Comparison of ENCODE assay signal across 10 mouse cellular contexts in the genomic region with DNA sequence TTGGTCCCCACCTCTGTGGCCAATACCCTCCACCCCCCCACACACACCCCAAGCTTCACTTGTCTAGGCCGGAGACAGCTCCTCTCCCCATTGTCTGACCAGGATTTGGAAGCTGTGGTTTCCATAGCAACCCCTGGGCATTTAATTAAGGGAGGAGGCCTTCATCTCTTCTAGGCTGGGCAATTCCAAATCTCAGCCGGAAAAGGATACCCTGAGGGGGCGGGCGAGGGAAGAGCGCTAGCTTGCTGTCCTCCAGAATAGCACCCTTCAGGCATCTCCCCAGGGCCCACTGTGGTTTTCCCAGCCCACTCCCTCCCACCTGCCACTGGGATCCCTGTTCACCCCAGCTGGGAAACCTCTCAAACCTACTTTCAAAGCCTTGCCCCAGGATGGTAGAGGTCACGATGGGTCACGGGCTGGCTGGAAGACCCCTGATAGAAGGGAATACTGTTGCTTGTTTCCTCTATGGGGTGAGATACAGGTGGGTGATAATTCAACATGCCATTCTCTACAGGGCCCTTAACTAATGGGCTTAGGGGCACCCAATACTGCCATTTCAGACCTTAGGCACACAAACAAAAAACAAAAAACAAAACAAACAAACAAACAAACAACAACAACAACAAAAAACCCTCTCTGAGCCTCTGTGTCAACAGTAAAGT. TPM values are rescaled to one million over a fixed set of nuclear protein-coding genes. Genes with fewer than 3 reads are reported as not detected.
DNase-seq lines count a peak whose midpoint lies in the region; ATAC-seq lines count a peak whose summit lies in the region.
"Had no signal": no experiment of that assay in that cellular context is flagged by ENCODE, and none has a peak within 500 bp of the region (broad histone marks: within the 10 kb centered on the region; RNA-seq: fewer than 3 reads in every experiment).

No protein-coding gene starts in this region.

- H3K9me3 ChIP-seq in heart, embryonic 16.5 days (replicated peaks; ENCODE audit: control insufficient read depth, low read length), result no peaks in the 10 kb centered on the region
- no peaks in the 10 kb centered on the region for H3K9me3 ChIP-seq in hindbrain, embryonic 12.5 days (replicated peaks)
- H3K9me3 ChIP-seq in neural tube, embryonic 11.5 days (ENCODE audit: control insufficient read depth, low read length), result no peaks in the 10 kb centered on the region
- H3K9me3 ChIP-seq: G1E had no signal

- H3K36me3 ChIP-seq in heart, embryonic 16.5 days (ENCODE audit: control insufficient read depth, insufficient read depth), result no peaks in the 10 kb centered on the region
- no peaks in the 10 kb centered on the region for H3K36me3 ChIP-seq in hindbrain, embryonic 12.5 days
- H3K36me3 ChIP-seq in neural tube, embryonic 11.5 days (ENCODE audit: control insufficient read depth, insufficient read depth, low read length), result no peaks in the 10 kb centered on the region
- H3K36me3 ChIP-seq: G1E had no signal

- no peak for ATAC-seq in heart, embryonic 16.5 days (replicated peaks; ENCODE audit: extremely low read depth, insufficient read depth, low FRiP score)
- ATAC-seq in hindbrain, embryonic 12.5 days (ENCODE audit: low FRiP score), result peak; percentile 71
- ATAC-seq in neural tube, embryonic 11.5 days (ENCODE audit: insufficient read depth, low FRiP score, low TSS enrichment), result no peak
- ATAC-seq in cerebellum, adult (ENCODE audit: insufficient number of reproducible peaks, low FRiP score, low TSS enrichment), result no peak

- peak overlapping the region; percentile 79 for H3K27ac ChIP-seq in heart, embryonic 16.5 days (ENCODE audit: low read length)
- peak overlapping the region; percentile 94 for H3K27ac ChIP-seq in brown adipose tissue, adult 24 weeks (replicated peaks; ENCODE audit: low read depth, low read length)
- peak overlapping the region; percentile 48; the same call in 1 of the 2 replicates for H3K27ac ChIP-seq in hindbrain, embryonic 12.5 days
- H3K27ac ChIP-seq in neural tube, embryonic 11.5 days (ENCODE audit: low read depth, low read length), result no peak overlapping the region

- H3K4me3 ChIP-seq in heart, embryonic 16.5 days (ENCODE audit: low read length), result no peak overlapping the region
- no peak overlapping the region for H3K4me3 ChIP-seq in brown adipose tissue, adult 24 weeks (ENCODE audit: insufficient read depth, low read depth, low read length)
- H3K4me3 ChIP-seq in hindbrain, embryonic 12.5 days, result no peak overlapping the region
- no peak overlapping the region for H3K4me3 ChIP-seq in neural tube, embryonic 11.5 days (ENCODE audit: low read depth, low read length)

- no peak overlapping the region for H3K4me2 ChIP-seq in heart, embryonic 16.5 days (ENCODE audit: low read depth, low read length)
- H3K4me2 ChIP-seq in hindbrain, embryonic 12.5 days (replicated peaks), result peak overlapping the region; percentile 25
- no peak overlapping the region for H3K4me2 ChIP-seq in neural tube, embryonic 11.5 days (ENCODE audit: low read depth)

- H3K4me1 ChIP-seq in heart, embryonic 16.5 days (ENCODE audit: control insufficient read depth, insufficient read depth, low read length), result peaks cover 21% of the 10 kb centered on the region
- H3K4me1 ChIP-seq in brown adipose tissue, adult 24 weeks (ENCODE audit: control insufficient read depth, insufficient read depth, insufficient read length, low read length), result peaks cover 11% of the 10 kb centered on the region
- peaks cover 22% of the 10 kb centered on the region for H3K4me1 ChIP-seq in hindbrain, embryonic 12.5 days
- H3K4me1 ChIP-seq in neural tube, embryonic 11.5 days (ENCODE audit: control insufficient read depth, insufficient read depth, low read length), result peaks cover 13% of the 10 kb centered on the region

- H3K9ac ChIP-seq in heart, embryonic 16.5 days (ENCODE audit: low read length), result no peak overlapping the region
- H3K9ac ChIP-seq in hindbrain, embryonic 12.5 days, result no peak overlapping the region
- peak overlapping the region; percentile 18; the same call in 1 of the 2 replicates for H3K9ac ChIP-seq in neural tube, embryonic 11.5 days (ENCODE audit: low read length)

- WGBS in heart, embryonic 16.5 days, result 68% methylated on average over 7 of the region's 7 CpGs
- 17% methylated on average over 7 of the region's 7 CpGs for WGBS in hindbrain, embryonic 12.5 days
- 15% methylated on average over 7 of the region's 7 CpGs for WGBS in neural tube, embryonic 11.5 days

- H3K27me3 ChIP-seq in heart, embryonic 16.5 days (ENCODE audit: control insufficient read depth, insufficient read depth, low read length), result no peaks in the 10 kb centered on the region
- no peaks in the 10 kb centered on the region for H3K27me3 ChIP-seq in hindbrain, embryonic 12.5 days
- H3K27me3 ChIP-seq in neural tube, embryonic 11.5 days (ENCODE audit: control insufficient read depth, insufficient read depth, low read length), result no peaks in the 10 kb centered on the region

- DNase-seq in heart, adult 11 months, result no peak
- DNase-seq in neural tube, embryonic 11.5 days (ENCODE audit: low spot score), result peak; percentile 53
- no peak for DNase-seq in T-cell, adult 2 months (ENCODE audit: low spot score)
- DNase-seq in adipocyte (ENCODE audit: low spot score), result no peak

RNA-seq across cellular contexts. Expression of a gene that starts 14.4 kb away (rescaled TPM):
- 1.1 and 1.7 TPM in 2 replicates for polyA plus RNA-seq in heart, embryonic 16.5 days (2015; fragmentation: Nextera tagmentation; extraction: Ambion mirVana)
- polyA plus RNA-seq in brown adipose tissue, adult 24 weeks (2012; ENCODE audit: insufficient read depth, insufficient read length, missing spikeins), result 1.7 and 1.8 TPM in 2 replicates
- polyA plus RNA-seq in hindbrain, embryonic 12.5 days (2016; fragmentation: Nextera tagmentation; extraction: Ambion mirVana), result 6.4 and 6.5 TPM in 2 replicates
- 5.2 and 5.3 TPM in 2 replicates for polyA plus RNA-seq in neural tube, embryonic 11.5 days (2014; fragmentation: Nextera tagmentation; extraction: Ambion mirVana)

RNA-seq across cellular contexts. Expression of a gene that starts 16.4 kb away (rescaled TPM):
- polyA plus RNA-seq in heart, embryonic 16.5 days (2015; fragmentation: Nextera tagmentation; extraction: Ambion mirVana), result 0.97 and 1.0 TPM in 2 replicates
- not detected in 2 replicates for polyA plus RNA-seq in brown adipose tissue, adult 24 weeks (2012; ENCODE audit: insufficient read depth, insufficient read length, missing spikeins)
- 3.1 and 3.5 TPM in 2 replicates for polyA plus RNA-seq in hindbrain, embryonic 12.5 days (2016; fragmentation: Nextera tagmentation; extraction: Ambion mirVana)
- polyA plus RNA-seq in neural tube, embryonic 11.5 days (2014; fragmentation: Nextera tagmentation; extraction: Ambion mirVana), result 0.70 and 0.96 TPM in 2 replicates
- polyA plus RNA-seq: G1E; liver, embryonic 16.5 days had no signal

RNA-seq across cellular contexts. Expression of a gene that starts 28.9 kb away (rescaled TPM):
- polyA plus RNA-seq in heart, embryonic 16.5 days (2015; fragmentation: Nextera tagmentation; extraction: Ambion mirVana), result 15.2 and 18.3 TPM in 2 replicates
- 28.1 and 50.7 TPM in 2 replicates for polyA plus RNA-seq in brown adipose tissue, adult 24 weeks (2012; ENCODE audit: insufficient read depth, insufficient read length, missing spikeins)
- polyA plus RNA-seq in hindbrain, embryonic 12.5 days (2016; fragmentation: Nextera tagmentation; extraction: Ambion mirVana), result 21.9 and 26.6 TPM in 2 replicates
- polyA plus RNA-seq in neural tube, embryonic 11.5 days (2014; fragmentation: Nextera tagmentation; extraction: Ambion mirVana), result 19.5 and 24.1 TPM in 2 replicates

RNA-seq across cellular contexts. Expression of a gene that starts 36.4 kb away (rescaled TPM):
- 23.0 and 27.7 TPM in 2 replicates for polyA plus RNA-seq in heart, embryonic 16.5 days (2015; fragmentation: Nextera tagmentation; extraction: Ambion mirVana)
- polyA plus RNA-seq in brown adipose tissue, adult 24 weeks (2012; ENCODE audit: insufficient read depth, insufficient read length, missing spikeins), result 1.9 TPM in 1 of 2 replicates, not detected in the other
- 14.3 and 15.1 TPM in 2 replicates for polyA plus RNA-seq in hindbrain, embryonic 12.5 days (2016; fragmentation: Nextera tagmentation; extraction: Ambion mirVana)
- polyA plus RNA-seq in neural tube, embryonic 11.5 days (2014; fragmentation: Nextera tagmentation; extraction: Ambion mirVana), result 12.1 and 12.6 TPM in 2 replicates
